Mouse (Mus musculus) adipocyte (in vitro differentiated cells): Measurements from ENCODE around the gene Prpf40b.

Experiments used
- DNase-seq: peaks from one replicate; pipeline ENCODE4 v3.0.0-alpha.2; 2016; ENCODE audit warnings: low spot score

Prpf40b gene

GRCm38 (mm10) chr15:99332921-99333675, 38.2 kb downstream of the Prpf40b start:
- DNase-seq, result peak; percentile 86

GRCm38 (mm10) chr15:99333676-99334065, 38.8 kb downstream of the Prpf40b start:
- DNase-seq, result no peak

GRCm38 (mm10) chr15:99334500-99334899, 39.6 kb downstream of the Prpf40b start:
- peak; percentile 66 for DNase-seq

GRCm38 (mm10) chr15:99335801-99336320, 41.0 kb downstream of the Prpf40b start:
- DNase-seq, result no peak

GRCm38 (mm10) chr15:99338916-99339315, 44.0 kb downstream of the Prpf40b start:
- DNase-seq, result no peak

- DNase-seq, result no peak
Observed at GRCm38 (mm10) chr15:99339669-99340068, 44.8 kb downstream of the Prpf40b start.

GRCm38 (mm10) chr15:99341102-99341501, 46.2 kb downstream of the Prpf40b start:
- DNase-seq, result no peak

- DNase-seq, result no peak
Observed at GRCm38 (mm10) chr15:99342194-99342981, 47.5 kb downstream of the Prpf40b start.

GRCm38 (mm10) chr15:99343414-99344147, 48.7 kb downstream of the Prpf40b start:
- peak; percentile 57 for DNase-seq

GRCm38 (mm10) chr15:99344148-99344870, 49.4 kb downstream of the Prpf40b start:
- no peak for DNase-seq

- no peak for DNase-seq
Observed at GRCm38 (mm10) chr15:99344961-99345360, 50.1 kb downstream of the Prpf40b start.

GRCm38 (mm10) chr15:99351610-99352009, 56.7 kb downstream of the Prpf40b start:
- no peak for DNase-seq

- DNase-seq, result no peak
Observed at GRCm38 (mm10) chr15:99352306-99352705, 57.4 kb downstream of the Prpf40b start.

- no peak for DNase-seq
Observed at GRCm38 (mm10) chr15:99355660-99356059, 60.8 kb downstream of the Prpf40b start.

- DNase-seq, result no peak
Observed at GRCm38 (mm10) chr15:99356462-99356861, 61.6 kb downstream of the Prpf40b start.

- no peak for DNase-seq
Observed at GRCm38 (mm10) chr15:99358952-99359351, 64.1 kb downstream of the Prpf40b start.

- no peak for DNase-seq
Observed at GRCm38 (mm10) chr15:99364022-99364530, 69.2 kb downstream of the Prpf40b start.

GRCm38 (mm10) chr15:99364921-99365320, 70.0 kb downstream of the Prpf40b start:
- DNase-seq, result no peak
